Mouse (Mus musculus): ENCODE results near the gene Sec14l1.

Gene Sec14l1

GRCm38 (mm10) chr11:117127931-117128548, 13.1 kb downstream of the Sec14l1 start:
- no peak for DNase-seq (ENCODE audit: low read depth, low spot score)

GRCm38 (mm10) chr11:117129473-117129872, 14.5 kb downstream of the Sec14l1 start:
- no peak for DNase-seq (ENCODE audit: low read depth, low spot score)

- no peak for DNase-seq (ENCODE audit: low read depth, low spot score)
Measured at GRCm38 (mm10) chr11:117130068-117130467, 15.1 kb downstream of the Sec14l1 start.

- no peak for DNase-seq (ENCODE audit: low read depth, low spot score)
Measured at GRCm38 (mm10) chr11:117130888-117131287, 15.9 kb downstream of the Sec14l1 start.

GRCm38 (mm10) chr11:117131450-117131849, 16.5 kb downstream of the Sec14l1 start:
- DNase-seq (ENCODE audit: low read depth, low spot score) = no peak

- DNase-seq (ENCODE audit: low read depth, low spot score) = no peak
Measured at GRCm38 (mm10) chr11:117134776-117135387, 19.9 kb downstream of the Sec14l1 start.

- DNase-seq (ENCODE audit: low read depth, low spot score) = no peak
Measured at GRCm38 (mm10) chr11:117135457-117136290, 20.7 kb downstream of the Sec14l1 start.

GRCm38 (mm10) chr11:117136880-117137279, 21.9 kb downstream of the Sec14l1 start:
- no peak for DNase-seq (ENCODE audit: low read depth, low spot score)

- no peak for DNase-seq (ENCODE audit: low read depth, low spot score)
Measured at GRCm38 (mm10) chr11:117138213-117138761, 23.3 kb downstream of the Sec14l1 start.

- no peak for DNase-seq (ENCODE audit: low read depth, low spot score)
Measured at GRCm38 (mm10) chr11:117138795-117139463, 24.0 kb downstream of the Sec14l1 start.

GRCm38 (mm10) chr11:117141376-117142001, 26.5 kb downstream of the Sec14l1 start:
- DNase-seq (ENCODE audit: low read depth, low spot score) = no peak

- no peak for DNase-seq (ENCODE audit: low read depth, low spot score)
Measured at GRCm38 (mm10) chr11:117142507-117142906, 27.5 kb downstream of the Sec14l1 start.

GRCm38 (mm10) chr11:117145451-117146117, 30.6 kb downstream of the Sec14l1 start:
- DNase-seq (ENCODE audit: low read depth, low spot score) = no peak

- DNase-seq (ENCODE audit: low read depth, low spot score) = no peak
Measured at GRCm38 (mm10) chr11:117146118-117146506, 31.1 kb downstream of the Sec14l1 start.

GRCm38 (mm10) chr11:117146776-117147536, 32.0 kb downstream of the Sec14l1 start:
- peak; percentile 64 for DNase-seq (ENCODE audit: low read depth, low spot score)

GRCm38 (mm10) chr11:117148893-117149685, 34.1 kb downstream of the Sec14l1 start:
- DNase-seq (ENCODE audit: low read depth, low spot score) = no peak

GRCm38 (mm10) chr11:117150467-117150966, 35.5 kb downstream of the Sec14l1 start:
- DNase-seq (ENCODE audit: low read depth, low spot score) = no peak

- DNase-seq (ENCODE audit: low read depth, low spot score) = no peak
Measured at GRCm38 (mm10) chr11:117151461-117151860, 36.5 kb downstream of the Sec14l1 start.

GRCm38 (mm10) chr11:117152541-117152940, 37.6 kb downstream of the Sec14l1 start:
- DNase-seq (ENCODE audit: low read depth, low spot score) = no peak
